Mouse (Mus musculus) stomach, postnatal 0 days (tissue): ENCODE measurements around the gene Pdhb.

ENCODE experiments used
- CTCF ChIP-seq: IDR thresholded peaks from 2 replicates; pipeline ENCODE4 v1.5.1; 2016; ENCODE audit warnings: antibody characterized with exemption, low read depth, mild to moderate bottlenecking, moderate library complexity
- EP300 ChIP-seq: optimal IDR thresholded peaks from 2 replicates; pipeline ENCODE3; 2016; ENCODE audit warnings: antibody characterized with exemption

GRCm38 (mm10) chr14:8174634-8175033 is 1.8 kb upstream of the Pdhb start:
- no peak for TF ChIP-seq CTCF
- TF ChIP-seq EP300 = no peak
